Mouse (Mus musculus) macrophage (primary cell): ENCODE data around the gene Psmb6. TPM values are rescaled to one million over a fixed set of nuclear protein-coding genes. Genes with fewer than 3 reads are reported as not detected.
"Not testable (repeated sequence)": the region's sequence is repeated elsewhere in the genome, so short reads cannot be mapped to it uniquely, and the experiment has no call there.

Source experiments
- H3K27ac ChIP-seq: fragments of 350-480 bp; formaldehyde crosslinking; 2 replicates; pipeline ENCODE4 v1.9.0; 2021
- H3K36me3 ChIP-seq: fragments of 350-480 bp; formaldehyde crosslinking; 2 replicates; pipeline ENCODE4 v1.9.0; 2021; ENCODE audit errors: inconsistent target
- H3K4me3 ChIP-seq: fragments of 350-480 bp; formaldehyde crosslinking; 2 replicates; pipeline ENCODE4 v1.9.0; 2021; ENCODE audit errors: inconsistent target
- H3K79me2 ChIP-seq: fragments of 350-480 bp; formaldehyde crosslinking; 2 replicates; pipeline ENCODE4 v1.9.0; 2021; ENCODE audit errors: inconsistent target
- WGBS: methylation state at CpG from one replicate; pipeline ENCODE4 v1.1.7; 2026; ENCODE audit warnings: inconsistent platforms; ENCODE audit not compliant: missing documents; 5-methylcytosine and 5-hydroxymethylcytosine counted together
- polyA plus RNA-seq: library from polyadenylated mRNA; stranded (reverse); fragments of 250-400 nt; gene quantifications from 3 replicates; pipeline ENCODE4 v1.2.4, GENCODE M21; 2018; ENCODE audit warnings: inconsistent platforms

Psmb6 gene
- polyA plus RNA-seq, 1 experiment from 2014 or later = 395 TPM

GRCm38 (mm10) chr11:70512709-70513342 lies 12.3 kb upstream of the Psmb6 start:
- H3K4me3 ChIP-seq = no peak overlapping the region
- H3K36me3 ChIP-seq = no peaks in the 10 kb centered on the region
- 73% methylated on average over 7 of the region's 7 CpGs for WGBS
- no peak overlapping the region for H3K27ac ChIP-seq
- no peaks in the 10 kb centered on the region for H3K79me2 ChIP-seq

GRCm38 (mm10) chr11:70513520-70513919 lies 11.6 kb upstream of the Psmb6 start:
- no peak overlapping the region for H3K4me3 ChIP-seq
- WGBS = 85% methylated on average over 11 of the region's 11 CpGs
- H3K36me3 ChIP-seq = no peaks in the 10 kb centered on the region
- no peaks in the 10 kb centered on the region for H3K79me2 ChIP-seq
- H3K27ac ChIP-seq = no peak overlapping the region

GRCm38 (mm10) chr11:70514288-70514687 lies 10.9 kb upstream of the Psmb6 start, which contains the start of gene Vmo1:
Gene Vmo1 (minus strand): TSS chr11:70514616.
- WGBS = 89% methylated on average over 7 of the region's 7 CpGs
- no peak within 1 kb of the TSS for H3K27ac ChIP-seq
- H3K4me3 ChIP-seq = no peak within 1 kb of the TSS
- no peaks in the 10 kb centered on the region for H3K36me3 ChIP-seq
- no peaks in the 10 kb centered on the region for H3K79me2 ChIP-seq

GRCm38 (mm10) chr11:70516352-70516751 lies 8.8 kb upstream of the Psmb6 start:
- Histone ChIP-seq H3K27ac (no peak overlapping the region), H3K4me3 (no peak overlapping the region), H3K36me3 (no peaks in the 10 kb centered on the region), H3K79me2 (no peaks in the 10 kb centered on the region)
- 38% methylated on average over 2 of the region's 2 CpGs for WGBS

GRCm38 (mm10) chr11:70518436-70518835 lies 6.7 kb upstream of the Psmb6 start:
- H3K79me2 ChIP-seq = no peaks in the 10 kb centered on the region
- no peaks in the 10 kb centered on the region for H3K36me3 ChIP-seq
- H3K4me3 ChIP-seq = no peak overlapping the region
- 100% methylated on average over 1 of the region's 1 CpGs for WGBS
- H3K27ac ChIP-seq = no peak overlapping the region

- Histone ChIP-seq H3K27ac (no peak within 1 kb of the TSS), H3K79me2 (no peaks in the 10 kb centered on the region), H3K4me3 (no peak within 1 kb of the TSS), H3K36me3 (no peaks in the 10 kb centered on the region)
- WGBS = 91% methylated on average over 10 of the region's 10 CpGs
Observed at GRCm38 (mm10) chr11:70518923-70519322, 6.2 kb upstream of the Psmb6 start, which contains the start of gene Gltpd2. Gene Gltpd2 (plus strand): TSS chr11:70519196.

GRCm38 (mm10) chr11:70520178-70520769 lies 4.9 kb upstream of the Psmb6 start:
- peaks cover under 1% of the 10 kb centered on the region; the same call in 1 of the 2 replicates for H3K79me2 ChIP-seq
- H3K36me3 ChIP-seq = no peaks in the 10 kb centered on the region
- no peak overlapping the region for H3K27ac ChIP-seq
- 90% methylated on average over 38 of the region's 41 CpGs for WGBS
- no peak overlapping the region for H3K4me3 ChIP-seq

GRCm38 (mm10) chr11:70523306-70523989 lies 1.7 kb upstream of the Psmb6 start:
- H3K36me3 ChIP-seq = peaks cover 19% of the 10 kb centered on the region
- H3K27ac ChIP-seq, H3K4me3 ChIP-seq: not testable (repeated sequence)
- peaks cover 23% of the 10 kb centered on the region for H3K79me2 ChIP-seq
- 95% methylated on average over 5 of the region's 8 CpGs for WGBS

GRCm38 (mm10) chr11:70524782-70525181 lies 385 bp upstream of the Psmb6 start:
- H3K36me3 ChIP-seq = peaks cover 19% of the 10 kb centered on the region
- 6% methylated on average over 6 of the region's 8 CpGs for WGBS
- H3K79me2 ChIP-seq = peaks cover 23% of the 10 kb centered on the region
- peak overlapping the region; percentile 79 for H3K27ac ChIP-seq
- H3K4me3 ChIP-seq = peak overlapping the region; percentile 97

- peak overlapping the region; percentile 79 for H3K27ac ChIP-seq
- H3K79me2 ChIP-seq = peaks cover 23% of the 10 kb centered on the region
- H3K36me3 ChIP-seq = peaks cover 19% of the 10 kb centered on the region
- WGBS = 2% methylated on average over 12 of the region's 12 CpGs
- peak overlapping the region; percentile 97 for H3K4me3 ChIP-seq
Observed at GRCm38 (mm10) chr11:70525726-70526125, 559 bp downstream of the Psmb6 start.

GRCm38 (mm10) chr11:70526211-70526610 lies 1.0 kb downstream of the Psmb6 start:
- Histone ChIP-seq H3K27ac (peak overlapping the region; percentile 79), H3K4me3 (peak overlapping the region; percentile 97), H3K79me2 (peaks cover 23% of the 10 kb centered on the region), H3K36me3 (peaks cover 19% of the 10 kb centered on the region)
- 99% methylated on average over 12 of the region's 12 CpGs for WGBS

GRCm38 (mm10) chr11:70528610-70529009 lies 3.4 kb downstream of the Psmb6 start:
- 59% methylated on average over 7 of the region's 7 CpGs for WGBS
- peaks cover 23% of the 10 kb centered on the region for H3K79me2 ChIP-seq
- H3K4me3 ChIP-seq = no peak overlapping the region
- peaks cover 19% of the 10 kb centered on the region for H3K36me3 ChIP-seq
- peak overlapping the region; percentile 79 for H3K27ac ChIP-seq

GRCm38 (mm10) chr11:70531065-70531464 lies 5.9 kb downstream of the Psmb6 start:
- not testable (repeated sequence) for H3K27ac ChIP-seq, H3K4me3 ChIP-seq
- Histone ChIP-seq H3K79me2 (peaks cover 15% of the 10 kb centered on the region), H3K36me3 (peaks cover 19% of the 10 kb centered on the region)
- 43% methylated on average over 1 of the region's 2 CpGs for WGBS

GRCm38 (mm10) chr11:70532839-70533238 lies 7.7 kb downstream of the Psmb6 start, which contains the start of gene Gm40193:
Gene Gm40193 (minus strand): TSS chr11:70532939.
- Histone ChIP-seq H3K36me3 (0 out of 2 replicates have a peak, but pooled peaks cover 3% of the 10 kb centered on the region), H3K27ac (no peak within 1 kb of the TSS), H3K4me3 (no peak within 1 kb of the TSS), H3K79me2 (no peaks in the 10 kb centered on the region)
- WGBS = 100% methylated on average over 4 of the region's 6 CpGs

GRCm38 (mm10) chr11:70539423-70539822 lies 14.3 kb downstream of the Psmb6 start:
- peak overlapping the region; percentile 51 for H3K27ac ChIP-seq
- H3K36me3 ChIP-seq = peaks cover 23% of the 10 kb centered on the region
- peak overlapping the region; percentile 48 for H3K4me3 ChIP-seq
- WGBS = 17% methylated on average over 9 of the region's 9 CpGs
- H3K79me2 ChIP-seq = peaks cover 26% of the 10 kb centered on the region; the same call in 1 of the 2 replicates
